Mouse (Mus musculus) heart, adult 11 months (tissue): ENCODE measurements at regions not wholly inside any gene's neighbourhood (a gene's known extent, or its start where the extent isn't known, plus 50 kb on each side); places are given as distances from the start of the nearest gene placed in this dataset.

ENCODE experiments used
- DNase-seq: peaks from one replicate; pipeline ENCODE4 v3.0.0; 2022

DNA sequence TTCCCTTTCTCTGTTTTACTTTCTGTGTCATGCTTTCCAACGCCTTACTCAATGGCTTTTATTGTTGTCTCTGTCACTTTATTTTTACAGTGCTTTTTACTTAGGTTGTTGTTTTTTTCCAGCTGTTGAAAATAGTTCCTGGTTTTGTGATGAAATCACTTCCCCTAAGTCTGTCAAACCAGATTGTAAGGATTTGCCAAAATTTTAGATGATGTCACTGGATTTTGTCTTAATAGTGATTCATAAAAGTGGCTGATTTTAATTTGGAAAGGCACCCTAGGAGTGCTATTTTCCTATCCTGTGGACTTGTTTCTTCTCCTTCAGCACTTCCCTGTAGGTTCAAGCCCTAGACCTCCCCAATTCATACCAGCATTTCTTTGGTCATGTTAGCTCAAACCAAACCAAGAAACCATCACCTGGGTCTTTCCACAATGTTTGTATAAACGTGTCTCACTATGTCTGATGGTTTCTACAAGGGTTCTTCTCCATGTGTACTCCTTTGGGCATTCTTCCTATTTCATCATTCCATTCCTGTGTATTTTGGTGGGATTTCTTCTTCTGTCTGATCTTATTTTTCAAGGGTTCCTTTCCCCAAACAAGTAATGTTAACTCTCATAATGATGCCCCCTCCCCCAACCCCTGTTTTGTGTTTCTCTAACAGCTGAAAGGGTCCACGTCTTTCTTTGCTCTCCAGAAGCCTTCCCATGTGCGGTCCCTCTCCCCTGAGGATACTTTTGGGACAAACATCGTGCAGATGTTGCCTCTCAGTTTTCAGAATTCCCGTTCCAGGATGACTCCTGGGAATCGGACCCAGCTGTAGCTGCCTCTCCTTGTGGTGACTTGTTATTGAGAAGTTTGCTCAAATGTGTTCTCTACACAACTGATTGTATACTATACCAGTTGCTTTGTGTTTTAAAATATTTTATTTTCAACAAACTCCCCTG is 89.5 kb upstream of the Dcn start:
- DNase-seq: peak; percentile 98

DNA sequence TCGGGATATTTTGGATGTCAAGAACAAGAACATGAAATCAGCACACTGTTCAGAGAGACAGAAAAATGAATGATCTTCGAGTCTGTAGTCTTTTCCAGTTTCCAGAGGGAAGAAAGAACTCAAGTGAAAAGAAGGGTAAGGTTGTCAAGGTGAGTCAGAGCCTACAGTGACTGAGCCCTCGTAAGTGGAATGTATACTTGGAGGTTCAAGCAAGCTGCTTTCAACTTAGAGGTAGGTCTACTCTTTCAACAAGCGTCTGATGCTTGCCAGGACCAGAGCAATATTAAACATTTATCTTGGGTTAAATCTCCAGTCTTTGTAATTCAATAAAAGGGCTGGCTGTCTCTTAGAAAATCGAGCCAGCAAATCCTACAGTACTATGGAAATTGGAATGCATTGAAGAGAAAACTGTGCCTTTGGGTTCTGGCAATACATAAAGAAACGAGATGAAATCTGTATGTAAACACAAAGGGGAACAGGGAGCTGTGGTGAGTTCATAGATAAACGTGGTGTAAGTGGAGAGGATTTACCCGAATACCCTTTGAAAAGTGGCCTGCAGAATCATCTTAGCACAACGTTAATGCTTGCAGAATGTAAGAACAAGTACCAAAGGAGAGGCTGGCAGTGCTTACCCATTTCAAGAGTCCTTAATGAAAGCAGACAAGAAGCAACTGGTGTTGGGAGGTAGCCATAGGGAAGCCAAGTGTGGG is 82.2 kb upstream of the Dcn start:
- no peak for DNase-seq

DNA sequence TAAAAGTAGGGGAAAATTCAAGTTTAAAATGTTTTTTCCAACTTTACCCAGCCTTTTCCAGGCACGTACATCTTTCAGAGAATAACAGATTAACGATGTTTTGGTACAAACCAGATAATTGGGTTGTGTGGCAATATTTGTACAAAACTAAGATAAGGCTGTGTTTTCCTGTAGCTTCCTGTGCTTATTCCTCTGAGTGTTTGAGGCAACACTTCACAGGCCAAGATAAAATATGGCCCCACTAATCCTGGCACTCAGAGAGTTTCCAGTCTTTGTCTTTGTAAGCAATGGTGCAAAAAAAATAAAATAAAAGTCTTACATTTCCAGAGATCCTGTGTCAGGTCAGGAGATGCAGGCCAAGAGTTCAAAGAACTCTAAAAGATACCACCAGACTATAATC is 81.5 kb upstream of the Dcn start:
- DNase-seq: peak; percentile 91

DNA sequence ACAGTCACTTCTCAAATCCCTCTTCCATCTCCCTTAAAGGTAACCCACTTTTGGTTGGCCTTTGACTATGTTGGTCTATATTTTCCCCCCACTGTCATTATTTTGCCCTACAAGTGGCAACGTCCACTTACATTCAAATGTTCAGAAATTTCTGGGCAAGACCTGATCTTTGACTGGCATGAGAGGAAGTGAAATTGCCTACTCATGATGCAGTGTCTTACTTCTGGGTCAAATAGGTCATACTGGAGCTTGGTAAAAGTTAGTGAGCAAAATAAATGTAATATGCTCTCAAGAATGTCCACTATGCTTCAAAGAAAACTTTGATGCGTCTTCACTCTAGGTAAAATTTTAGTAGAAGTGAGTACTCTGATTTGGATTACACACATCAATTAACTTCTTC is 76.9 kb upstream of the Dcn start:
- no peak for DNase-seq

DNA sequence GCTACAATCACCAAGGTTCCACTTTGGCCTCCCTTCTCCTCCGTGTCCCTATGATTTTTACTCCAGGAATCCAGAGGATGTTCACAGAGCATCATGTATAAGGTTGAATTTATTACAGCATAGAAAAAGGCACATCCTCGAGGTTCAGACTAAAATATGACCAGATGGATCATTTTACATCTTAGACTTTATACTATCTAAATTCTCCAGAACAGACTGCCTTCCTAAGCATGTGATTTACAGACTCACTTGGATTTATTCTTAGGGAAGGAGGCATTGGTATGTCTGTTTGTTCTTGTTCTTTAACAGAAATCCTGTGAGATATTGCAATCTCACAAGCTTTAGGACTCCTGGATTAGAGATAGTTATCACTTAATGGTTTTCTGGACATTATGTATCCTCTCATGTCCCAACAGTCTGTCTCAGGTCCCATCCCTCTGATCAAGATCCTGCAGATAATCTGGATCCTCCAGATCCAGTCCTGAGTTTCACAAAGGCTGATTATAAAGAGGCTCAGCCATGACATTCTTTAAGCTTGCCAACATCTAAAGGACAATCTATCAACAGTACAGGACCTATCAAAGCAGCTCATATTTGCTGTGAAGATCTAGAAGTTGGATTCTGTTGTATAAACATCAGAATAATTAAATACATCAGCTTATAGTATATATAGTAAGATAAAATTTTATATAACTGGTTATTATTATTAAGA is 75.2 kb upstream of the Dcn start:
- DNase-seq: no peak

DNA sequence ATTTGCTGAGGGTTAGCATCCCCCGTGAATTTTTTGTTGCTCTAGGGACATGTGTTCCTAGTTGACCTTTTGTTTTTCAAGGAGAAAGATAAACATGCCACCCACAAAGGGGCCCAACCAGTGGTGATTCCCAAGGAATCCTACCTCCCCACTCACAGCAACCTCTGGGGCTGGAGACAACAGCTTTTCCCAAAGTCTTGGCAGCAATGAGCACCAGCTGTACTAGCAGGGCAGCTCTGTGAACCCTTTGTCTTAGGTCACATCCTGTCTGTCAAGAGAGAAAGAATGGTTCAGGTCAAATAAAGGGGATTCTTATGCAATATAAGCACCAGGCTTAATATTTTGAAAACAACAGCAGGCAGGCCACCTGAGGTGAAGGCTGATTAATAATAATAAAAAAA is 70.2 kb upstream of the Dcn start:
- DNase-seq: peak; percentile 98

DNA sequence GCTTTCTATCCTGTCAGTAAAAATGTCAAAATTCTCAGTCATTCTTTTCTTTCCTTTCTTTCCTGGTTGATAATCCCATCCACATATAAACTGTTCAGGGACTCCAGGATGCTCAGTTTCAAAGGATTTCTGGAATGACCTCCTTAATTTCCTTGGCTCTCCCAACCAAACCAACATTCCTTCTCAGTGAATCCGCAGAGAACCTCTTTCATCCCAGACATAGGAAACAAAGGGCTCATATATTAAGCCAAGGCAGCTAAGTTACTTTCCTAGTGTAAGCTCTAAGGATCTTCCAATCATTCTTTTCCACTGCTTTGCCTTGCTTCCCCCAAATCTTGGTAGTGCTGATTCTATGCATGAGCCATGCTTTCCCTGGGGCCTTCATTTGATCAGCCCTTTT is 69.5 kb upstream of the Dcn start:
- DNase-seq: no peak

DNA sequence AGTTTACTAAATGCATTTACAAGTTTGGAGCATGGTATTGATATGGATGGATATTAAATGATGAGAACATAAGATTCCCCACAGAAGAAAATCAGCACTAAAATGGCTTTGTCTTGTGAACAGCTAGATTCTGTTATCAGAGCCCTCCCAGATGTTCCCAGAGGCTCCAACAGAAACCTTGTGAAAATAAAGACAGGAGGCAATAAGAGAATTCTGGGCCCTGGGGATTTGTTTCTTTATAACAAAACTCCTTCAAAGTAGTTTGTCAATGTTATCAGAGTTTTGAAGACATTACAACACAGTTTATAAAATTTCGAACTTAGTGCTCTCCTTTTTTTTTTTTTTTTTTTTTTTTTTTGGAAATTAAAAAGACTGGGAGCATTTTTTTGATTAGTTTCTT is 56.8 kb upstream of the Dcn start:
- no peak for DNase-seq

DNA sequence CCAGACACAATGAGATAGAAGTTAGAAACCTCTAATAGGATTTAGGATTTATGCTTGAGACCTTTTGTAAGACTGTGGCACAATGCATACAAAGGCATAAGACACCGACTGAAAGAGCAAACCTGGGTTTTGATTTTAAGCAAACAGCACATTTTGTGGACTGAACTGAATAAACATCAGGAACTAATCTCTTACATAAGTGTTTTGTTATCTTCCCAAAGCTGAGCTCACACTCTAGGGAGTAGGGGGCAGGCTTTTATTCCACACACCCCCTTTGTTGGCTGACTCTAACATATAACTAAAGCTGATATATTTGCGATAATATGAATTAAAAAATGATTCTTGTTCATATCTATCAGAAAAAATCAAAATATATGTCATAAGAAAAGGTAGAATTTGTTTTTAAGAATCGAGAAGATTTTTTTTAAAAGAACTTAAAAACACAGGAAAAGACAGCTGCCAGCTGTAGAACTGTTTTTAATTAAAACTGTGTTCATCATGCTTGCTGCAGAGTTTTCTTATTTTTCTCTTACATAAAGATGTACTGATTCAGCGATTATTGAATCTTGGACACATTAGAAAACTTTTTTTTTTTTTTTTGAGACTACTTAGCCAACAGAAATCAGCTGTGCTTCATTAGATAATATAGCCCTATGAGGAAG is 56.2 kb upstream of the Dcn start:
- DNase-seq: no peak
